Mouse (Mus musculus): ENCODE results near the gene Rap1a. TPM values are rescaled to one million over a fixed set of nuclear protein-coding genes. Genes with fewer than 3 reads are reported as not detected.

Rap1a gene
- polyA plus RNA-seq, 2 experiments, result 37.4 to 86.2 TPM

GRCm38 (mm10) chr3:105712827-105713226 is 88.3 kb downstream of the Rap1a start:
- H3K9ac ChIP-seq (replicated peaks), result no peak overlapping the region
- ATAC-seq (ENCODE audit: insufficient read depth) (no peak), DNase-seq (ENCODE audit: low read depth in 3 of 3, low spot score in 3 of 3) (no peak)
- no peak overlapping the region for H3K4me2 ChIP-seq (ENCODE audit: low read depth)
- H3K9me3 ChIP-seq (ENCODE audit: control insufficient read depth, low read length), result no peaks in the 10 kb centered on the region
- H3K4me3 ChIP-seq (ENCODE audit: insufficient read depth in 1 of 2, low read depth in 2 of 2, low read length in 2 of 2), result no peak overlapping the region
- no peaks in the 10 kb centered on the region for H3K4me1 ChIP-seq (replicated peaks; ENCODE audit: control insufficient read depth in 2 of 2, insufficient read depth in 2 of 2, low read length in 1 of 2)
- H3K36me3 ChIP-seq (replicated peaks; ENCODE audit: control insufficient read depth, insufficient read depth, low read depth), result no peaks in the 10 kb centered on the region
- no peaks in the 10 kb centered on the region; the same call in none of the 2 replicates for H3K27me3 ChIP-seq (ENCODE audit: control insufficient read depth, insufficient read depth, low read length)
- TF ChIP-seq CTCF (IDR thresholded peaks at IDR 0.05; ENCODE audit: low read depth), result no peak
- no peak for TF ChIP-seq EP300 (IDR thresholded peaks at IDR 0.05; ENCODE audit: low read depth)
- H3K27ac ChIP-seq, result no peak overlapping the region

GRCm38 (mm10) chr3:105711741-105712140 is 89.4 kb downstream of the Rap1a start:
- H3K27ac ChIP-seq, result no peak overlapping the region
- DNase-seq (ENCODE audit: low read depth in 3 of 3, low spot score in 3 of 3) (no peak), ATAC-seq (ENCODE audit: insufficient read depth) (no peak)
- H3K9me3 ChIP-seq (ENCODE audit: control insufficient read depth, low read length), result no peaks in the 10 kb centered on the region
- H3K9ac ChIP-seq (replicated peaks), result no peak overlapping the region
- no peaks in the 10 kb centered on the region for H3K36me3 ChIP-seq (replicated peaks; ENCODE audit: control insufficient read depth, insufficient read depth, low read depth)
- peaks cover 3% of the 10 kb centered on the region for H3K27me3 ChIP-seq (ENCODE audit: control insufficient read depth, insufficient read depth, low read length)
- WGBS (ENCODE audit: insufficient replicate concordance), result 41% methylated on average over 7 of the region's 7 CpGs
- H3K4me1 ChIP-seq (replicated peaks; ENCODE audit: control insufficient read depth in 2 of 2, insufficient read depth in 2 of 2, low read length in 1 of 2), result no peaks in the 10 kb centered on the region
- no peak overlapping the region for H3K4me2 ChIP-seq (ENCODE audit: low read depth)
- H3K4me3 ChIP-seq (ENCODE audit: insufficient read depth in 1 of 2, low read depth in 2 of 2, low read length in 2 of 2), result no peak overlapping the region
- TF ChIP-seq CTCF (IDR thresholded peaks at IDR 0.05; ENCODE audit: low read depth), result no peak
- no peak for TF ChIP-seq EP300 (IDR thresholded peaks at IDR 0.05; ENCODE audit: low read depth)

GRCm38 (mm10) chr3:105710246-105710645 is 90.9 kb downstream of the Rap1a start:
- Histone ChIP-seq H3K9ac (replicated peaks) (no peak overlapping the region), H3K4me1 (replicated peaks; ENCODE audit: control insufficient read depth in 2 of 2, insufficient read depth in 2 of 2, low read length in 1 of 2) (peaks cover 0 to 2% of the 10 kb centered on the region in 2 experiments; a peak in 2 of 4 replicates), H3K27ac (no peak overlapping the region), H3K4me3 (ENCODE audit: insufficient read depth in 1 of 2, low read depth in 2 of 2, low read length in 2 of 2) (no peak overlapping the region), H3K36me3 (replicated peaks; ENCODE audit: control insufficient read depth, insufficient read depth, low read depth) (no peaks in the 10 kb centered on the region), H3K9me3 (ENCODE audit: control insufficient read depth, low read length) (no peaks in the 10 kb centered on the region), H3K27me3 (ENCODE audit: control insufficient read depth, insufficient read depth, low read length) (peaks cover 14% of the 10 kb centered on the region), H3K4me2 (ENCODE audit: low read depth) (no peak overlapping the region)
- DNase-seq (ENCODE audit: low read depth in 3 of 3, low spot score in 3 of 3), result no peak
- ATAC-seq (ENCODE audit: insufficient read depth), result no peak
- TF ChIP-seq CTCF (IDR thresholded peaks at IDR 0.05; ENCODE audit: low read depth), result no peak
- TF ChIP-seq EP300 (IDR thresholded peaks at IDR 0.05; ENCODE audit: low read depth), result no peak
- 60% methylated on average over 6 of the region's 6 CpGs for WGBS (ENCODE audit: insufficient replicate concordance)

- 61% methylated on average over 7 of the region's 7 CpGs for WGBS (ENCODE audit: insufficient replicate concordance)
- Histone ChIP-seq H3K4me1 (replicated peaks; ENCODE audit: control insufficient read depth in 2 of 2, insufficient read depth in 2 of 2, low read length in 1 of 2) (peaks cover 12 to 18% of the 10 kb centered on the region in 2 experiments), H3K27me3 (ENCODE audit: control insufficient read depth, insufficient read depth, low read length) (peaks cover 18% of the 10 kb centered on the region), H3K36me3 (replicated peaks; ENCODE audit: control insufficient read depth, insufficient read depth, low read depth) (no peaks in the 10 kb centered on the region), H3K9me3 (ENCODE audit: control insufficient read depth, low read length) (no peaks in the 10 kb centered on the region), H3K27ac (no peak overlapping the region), H3K9ac (replicated peaks) (no peak overlapping the region), H3K4me2 (ENCODE audit: low read depth) (no peak overlapping the region), H3K4me3 (ENCODE audit: insufficient read depth in 1 of 2, low read depth in 2 of 2, low read length in 2 of 2) (no peak overlapping the region)
- DNase-seq (ENCODE audit: low read depth in 3 of 3, low spot score in 3 of 3) (no peak), ATAC-seq (ENCODE audit: insufficient read depth) (no peak)
- TF ChIP-seq CTCF (IDR thresholded peaks at IDR 0.05; ENCODE audit: low read depth) (no peak), EP300 (IDR thresholded peaks at IDR 0.05; ENCODE audit: low read depth) (no peak)
Observed at GRCm38 (mm10) chr3:105707590-105707989, 93.5 kb downstream of the Rap1a start.

- H3K36me3 ChIP-seq (replicated peaks; ENCODE audit: control insufficient read depth, insufficient read depth, low read depth), result no peaks in the 10 kb centered on the region
- H3K27ac ChIP-seq, result no peak overlapping the region
- DNase-seq (ENCODE audit: low read depth in 3 of 3, low spot score in 3 of 3) (no peak), ATAC-seq (ENCODE audit: insufficient read depth) (no peak)
- H3K9me3 ChIP-seq (ENCODE audit: control insufficient read depth, low read length), result no peaks in the 10 kb centered on the region
- no peak overlapping the region for H3K4me3 ChIP-seq (ENCODE audit: insufficient read depth in 1 of 2, low read depth in 2 of 2, low read length in 2 of 2)
- TF ChIP-seq CTCF (IDR thresholded peaks at IDR 0.05; ENCODE audit: low read depth), result no peak
- TF ChIP-seq EP300 (IDR thresholded peaks at IDR 0.05; ENCODE audit: low read depth), result no peak
- WGBS (ENCODE audit: insufficient replicate concordance), result 48% methylated on average over 4 of the region's 4 CpGs
- peaks cover 18% of the 10 kb centered on the region for H3K27me3 ChIP-seq (ENCODE audit: control insufficient read depth, insufficient read depth, low read length)
- no peak overlapping the region for H3K4me2 ChIP-seq (ENCODE audit: low read depth)
- H3K4me1 ChIP-seq (replicated peaks; ENCODE audit: control insufficient read depth in 2 of 2, insufficient read depth in 2 of 2, low read length in 1 of 2), result peaks cover 18 to 26% of the 10 kb centered on the region in 2 experiments
- no peak overlapping the region for H3K9ac ChIP-seq (replicated peaks)
Observed at GRCm38 (mm10) chr3:105706366-105707020, 94.6 kb downstream of the Rap1a start.

Measured in liver, embryonic 14.5 days (tissue).